Mouse (Mus musculus) adrenal gland, adult 8-10 months (tissue): ENCODE results near the gene Mdm2. TPM values are rescaled to one million over a fixed set of nuclear protein-coding genes. Genes with fewer than 3 reads are reported as not detected.

Experiments used
- DNase-seq: peaks from one replicate; pipeline ENCODE4 v3.0.0; 2022
- total RNA-seq, 4 experiments: library from RNA; stranded (reverse); gene quantifications; 2 replicates each; pipeline ENCODE4 v1.2.4; 2022

Mdm2 gene
- total RNA-seq, 4 experiments from 2014 or later: 51.0 to 82.1 (median 68.5) TPM

GRCm38 (mm10) chr10:117668546-117669300 lies 41.8 kb downstream of the Mdm2 start:
- DNase-seq: no peak

- no peak for DNase-seq
Observed at GRCm38 (mm10) chr10:117667663-117668507, 42.7 kb downstream of the Mdm2 start.

GRCm38 (mm10) chr10:117666947-117667630 lies 43.5 kb downstream of the Mdm2 start:
- no peak for DNase-seq

- DNase-seq: no peak
Observed at GRCm38 (mm10) chr10:117666361-117666760, 44.2 kb downstream of the Mdm2 start.

GRCm38 (mm10) chr10:117665376-117666275 lies 44.9 kb downstream of the Mdm2 start:
- DNase-seq: no peak

- no peak for DNase-seq
Observed at GRCm38 (mm10) chr10:117664926-117665209, 45.7 kb downstream of the Mdm2 start.

- DNase-seq: no peak
Observed at GRCm38 (mm10) chr10:117664208-117664925, 46.2 kb downstream of the Mdm2 start.

- no peak for DNase-seq
Observed at GRCm38 (mm10) chr10:117663865-117664200, 46.7 kb downstream of the Mdm2 start.

GRCm38 (mm10) chr10:117663056-117663864 lies 47.3 kb downstream of the Mdm2 start:
- DNase-seq: no peak

- DNase-seq: no peak
Observed at GRCm38 (mm10) chr10:117662316-117663055, 48.1 kb downstream of the Mdm2 start.

- no peak for DNase-seq
Observed at GRCm38 (mm10) chr10:117659819-117660218, 50.7 kb downstream of the Mdm2 start.

GRCm38 (mm10) chr10:117659430-117659813 lies 51.1 kb downstream of the Mdm2 start:
- DNase-seq: no peak

- DNase-seq: no peak
Observed at GRCm38 (mm10) chr10:117658522-117659429, 51.8 kb downstream of the Mdm2 start.

- no peak for DNase-seq
Observed at GRCm38 (mm10) chr10:117657659-117658306, 52.8 kb downstream of the Mdm2 start.

GRCm38 (mm10) chr10:117656985-117657658 lies 53.4 kb downstream of the Mdm2 start:
- no peak for DNase-seq

GRCm38 (mm10) chr10:117656662-117656962 lies 53.9 kb downstream of the Mdm2 start:
- DNase-seq: no peak

GRCm38 (mm10) chr10:117655908-117656661 lies 54.5 kb downstream of the Mdm2 start:
- DNase-seq: no peak
